Mouse (Mus musculus): ENCODE data around the gene Rubcn.

GRCm38 (mm10) chr16:32875847-32876246 is 1.7 kb downstream of the Rubcn start:
- TF ChIP-seq GATA1 (IDR thresholded peaks at IDR 0.05; ENCODE audit: borderline replicate concordance, low read length) (no peak), FLI1 (IDR thresholded peaks at IDR 0.05; ENCODE audit: low read length) (no peak)
